Comparison of ENCODE assay signal across 24 mouse cellular contexts in the genomic region with DNA sequence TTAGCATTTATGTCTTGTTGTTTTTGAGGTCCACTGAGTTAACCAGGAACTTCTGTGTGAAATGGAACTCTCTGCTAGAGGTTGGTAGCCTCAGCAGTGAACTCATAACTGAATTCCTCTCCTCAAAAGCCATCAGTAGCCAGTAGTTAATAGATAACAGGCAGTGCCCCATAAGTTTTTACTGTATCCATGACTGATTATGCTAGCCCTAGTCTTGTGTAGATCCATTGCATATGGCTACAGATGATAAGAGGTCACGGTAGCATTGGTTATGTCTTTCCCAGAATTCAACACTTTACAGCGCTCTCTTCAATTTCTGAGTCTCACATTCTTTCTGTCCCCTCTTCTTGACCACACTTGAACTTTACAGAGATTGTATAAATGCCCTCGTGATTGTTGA.
"Had no signal": no experiment of that assay in that cellular context is flagged by ENCODE, and none has a peak within 500 bp of the region (broad histone marks: within the 10 kb centered on the region; RNA-seq: fewer than 3 reads in every experiment).

No protein-coding gene starts in this region.

- H3K27me3 ChIP-seq: heart, embryonic 12.5 days; hindbrain, embryonic 12.5 days; intestine, embryonic 15.5 days; limb, embryonic 12.5 days had no signal

- DNase-seq: gastrocnemius, adult 2 months; gastrocnemius, postnatal 10 days; gastrocnemius, postnatal 25 days; heart, adult 18-20 months; heart, postnatal 10 days; heart, postnatal 4 days; kidney, adult 18-20 months; kidney, adult 8-10 months; kidney, postnatal 10 days; kidney, postnatal 25 days; kidney, postnatal 4 days had no signal

- H3K4me2 ChIP-seq: heart, embryonic 12.5 days; hindbrain, embryonic 12.5 days; hindbrain, embryonic 14.5 days; intestine, embryonic 15.5 days; limb, embryonic 12.5 days had no signal

- H3K9ac ChIP-seq: heart, embryonic 12.5 days; hindbrain, embryonic 12.5 days; hindbrain, embryonic 14.5 days; intestine, embryonic 15.5 days; limb, embryonic 12.5 days had no signal

- H3K27ac ChIP-seq: gastrocnemius, adult 2 months; heart, embryonic 10.5 days; hindbrain, embryonic 10.5 days; hindbrain, embryonic 12.5 days; hindbrain, embryonic 14.5 days; intestine, embryonic 15.5 days; layer of hippocampus, adult 2 months; left cerebral cortex, adult 2 months; limb, embryonic 10.5 days; limb, embryonic 12.5 days had no signal

- H3K9me3 ChIP-seq: heart, embryonic 10.5 days; heart, embryonic 12.5 days; hindbrain, embryonic 10.5 days; hindbrain, embryonic 12.5 days; intestine, embryonic 15.5 days; limb, embryonic 10.5 days; limb, embryonic 12.5 days had no signal

- H3K4me1 ChIP-seq: heart, embryonic 10.5 days; heart, embryonic 12.5 days; hindbrain, embryonic 10.5 days; hindbrain, embryonic 12.5 days; intestine, embryonic 15.5 days; limb, embryonic 10.5 days; limb, embryonic 12.5 days had no signal

- H3K36me3 ChIP-seq: heart, embryonic 10.5 days; heart, embryonic 12.5 days; hindbrain, embryonic 10.5 days; hindbrain, embryonic 12.5 days; intestine, embryonic 15.5 days; limb, embryonic 10.5 days; limb, embryonic 12.5 days had no signal

- H3K4me3 ChIP-seq: gastrocnemius, adult 2 months; heart, embryonic 10.5 days; heart, embryonic 12.5 days; hindbrain, embryonic 10.5 days; hindbrain, embryonic 12.5 days; intestine, embryonic 15.5 days; layer of hippocampus, adult 2 months; left cerebral cortex, adult 2 months; limb, embryonic 10.5 days; limb, embryonic 12.5 days had no signal

- ATAC-seq: hindbrain, embryonic 16.5 days; inflammation-experienced regulatory T-cells, adult 6 months; intestine, embryonic 15.5 days; intestine, postnatal 0 days had no signal
